Mouse (Mus musculus) embryo, embryonic 9.5 days (tissue): ENCODE results near the gene Cox4i1.

Experiments
- DNase-seq: peaks from one replicate; pipeline ENCODE4 v3.0.0-alpha.2; 2017; ENCODE audit errors: extremely low spot score

The Cox4i1 gene

GRCm38 (mm10) chr8:120664566-120664965, 3.5 kb upstream of the Cox4i1 start:
- DNase-seq, result no peak

GRCm38 (mm10) chr8:120665726-120666455, 2.1 kb upstream of the Cox4i1 start:
- no peak for DNase-seq

- DNase-seq, result peak; percentile 32
Observed at GRCm38 (mm10) chr8:120666807-120667470, 1.1 kb upstream of the Cox4i1 start.

GRCm38 (mm10) chr8:120668374-120668905, 418 bp downstream of the Cox4i1 start, which contains the start of gene Emc8:
Gene Emc8, minus strand, starts transcription at chr8:120668573.
- no peak for DNase-seq

GRCm38 (mm10) chr8:120671775-120672174, 3.8 kb downstream of the Cox4i1 start:
- DNase-seq, result no peak

GRCm38 (mm10) chr8:120672626-120673229, 4.7 kb downstream of the Cox4i1 start:
- DNase-seq, result no peak

- DNase-seq, result no peak
Observed at GRCm38 (mm10) chr8:120673298-120673697, 5.3 kb downstream of the Cox4i1 start.

- DNase-seq, result no peak
Observed at GRCm38 (mm10) chr8:120675718-120676117, 7.7 kb downstream of the Cox4i1 start.

- DNase-seq, result peak; percentile 82
Observed at GRCm38 (mm10) chr8:120678447-120678846, 10.4 kb downstream of the Cox4i1 start.

- no peak for DNase-seq
Observed at GRCm38 (mm10) chr8:120679629-120680387, 11.8 kb downstream of the Cox4i1 start.

GRCm38 (mm10) chr8:120680405-120680804, 12.4 kb downstream of the Cox4i1 start:
- DNase-seq, result peak; percentile 42

GRCm38 (mm10) chr8:120681113-120681512, 13.1 kb downstream of the Cox4i1 start:
- no peak for DNase-seq

GRCm38 (mm10) chr8:120683602-120684001, 15.6 kb downstream of the Cox4i1 start:
- DNase-seq, result peak; percentile 68

GRCm38 (mm10) chr8:120684082-120684481, 16.1 kb downstream of the Cox4i1 start:
- no peak for DNase-seq

GRCm38 (mm10) chr8:120685097-120685496, 17.1 kb downstream of the Cox4i1 start:
- DNase-seq, result no peak

GRCm38 (mm10) chr8:120685591-120685990, 17.6 kb downstream of the Cox4i1 start:
- DNase-seq, result no peak

- no peak for DNase-seq
Observed at GRCm38 (mm10) chr8:120686051-120686450, 18.0 kb downstream of the Cox4i1 start.

GRCm38 (mm10) chr8:120686576-120686975, 18.6 kb downstream of the Cox4i1 start:
- no peak for DNase-seq

- DNase-seq, result no peak
Observed at GRCm38 (mm10) chr8:120687786-120688185, 19.8 kb downstream of the Cox4i1 start.

- DNase-seq, result no peak
Observed at GRCm38 (mm10) chr8:120688511-120688910, 20.5 kb downstream of the Cox4i1 start.

- DNase-seq, result no peak
Observed at GRCm38 (mm10) chr8:120692934-120693333, 24.9 kb downstream of the Cox4i1 start.
